Comparison of ENCODE assay signal across 8 mouse cellular contexts in genomic region chr5:124860013-124860412, GRCm38 (mm10). TPM values are rescaled to one million over a fixed set of nuclear protein-coding genes. Genes with fewer than 3 reads are reported as not detected.
DNase-seq lines count a peak whose midpoint lies in the region; ATAC-seq lines count a peak whose summit lies in the region.

No protein-coding gene starts in this region.

- intact Hi-C loops in heart, postnatal 25 days (cut with DNase I): loop anchor here (10.0 kb wide), 1 partner anchor 435 kb away; the partner anchor contains the start of gene Sbno1
- intact Hi-C loops in heart, postnatal 10 days (cut with DNase I): no loop called here

- H3K9ac ChIP-seq in midbrain, embryonic 12.5 days (replicated peaks): no peak overlapping the region

- no peak overlapping the region for H3K27ac ChIP-seq in midbrain, embryonic 12.5 days (replicated peaks)

- H3K27me3 ChIP-seq in midbrain, embryonic 12.5 days: peaks cover 22% of the 10 kb centered on the region

- WGBS in midbrain, embryonic 12.5 days: 14% methylated on average over 5 of the region's 5 CpGs

- ATAC-seq in midbrain, embryonic 12.5 days (ENCODE audit: low FRiP score, low read depth): no peak

- H3K4me3 ChIP-seq in midbrain, embryonic 12.5 days: no peak overlapping the region

- H3K9me3 ChIP-seq in midbrain, embryonic 12.5 days: no peaks in the 10 kb centered on the region

- H3K36me3 ChIP-seq in midbrain, embryonic 12.5 days: no peaks in the 10 kb centered on the region

- DNase-seq in heart, adult 11 months: peak; percentile 83
- no peak for DNase-seq in heart, postnatal 25 days (ENCODE audit: low spot score)
- DNase-seq in CD4-positive helper T cell, adult 2 months (ENCODE audit: low read depth, low spot score): peak; percentile 26
- peak; percentile 30 to 49 for DNase-seq in cerebellum, postnatal 36 days
- DNase-seq in spleen, adult 18-20 months: no peak
- no peak for DNase-seq in ovary, postnatal 10 days (ENCODE audit: low spot score)
- no peak for DNase-seq in heart, postnatal 10 days

- H3K4me1 ChIP-seq in midbrain, embryonic 12.5 days: peaks cover 30% of the 10 kb centered on the region

- H3K4me2 ChIP-seq in midbrain, embryonic 12.5 days (replicated peaks): peak overlapping the region; percentile 17; the same call in 1 of the 2 replicates

RNA-seq across cellular contexts. Expression of gene Ccdc92, which starts 2.2 kb away (rescaled TPM):
- total RNA-seq in heart, postnatal 25 days (2021): 1 to 10 TPM in 1 of 2 experiments, under 1 TPM in 1; 0.98 to 1.1 TPM
- polyA plus RNA-seq in midbrain, embryonic 12.5 days (2016; fragmentation: Nextera tagmentation; extraction: Ambion mirVana): 20.8 and 21.3 TPM in 2 replicates
- total RNA-seq in heart, postnatal 10 days (2021): under 1 TPM; 0.74 to 0.81 TPM

RNA-seq across cellular contexts. Expression of gene Zfp664, which starts 2.5 kb away (rescaled TPM):
- 10 to 100 TPM; 39.2 to 46.1 TPM for total RNA-seq in heart, postnatal 25 days (2021)
- 171 and 173 TPM in 2 replicates for polyA plus RNA-seq in midbrain, embryonic 12.5 days (2016; fragmentation: Nextera tagmentation; extraction: Ambion mirVana)
- total RNA-seq in heart, postnatal 10 days (2021): 10 to 100 TPM; 57.6 to 58.7 TPM

Comparison
In these comparisons a context has a peak if more than half of its experiments do, and no peak if none do; other contexts are left out.
1. DNase-seq: peak in heart, adult 11 months (single experiment), CD4-positive helper T cell, adult 2 months (single experiment) and cerebellum, postnatal 36 days (2 of 2); none in heart, postnatal 25 days (single experiment), spleen, adult 18-20 months (0 of 2), ovary, postnatal 10 days (single experiment) and heart, postnatal 10 days (0 of 2).